Mouse (Mus musculus): ENCODE measurements at regions not wholly inside any gene's neighbourhood (a gene's known extent, or its start where the extent isn't known, plus 50 kb on each side); places are given as distances from the start of the nearest gene placed in this dataset.

- TF ChIP-seq POLR2A (IDR thresholded peaks at IDR 0.05; ENCODE audit: borderline replicate concordance, insufficient read depth, low read length) (no peak), CTCF (IDR thresholded peaks at IDR 0.05; ENCODE audit: borderline replicate concordance, insufficient read depth, low read depth, low read length) (no peak)
Measured at GRCm38 (mm10) chr9:87411044-87411443, 155.7 kb upstream of the Cep162 start.

Measured in cerebellum, adult 2 months (tissue).